Mouse (Mus musculus): ENCODE data around the gene Lcmt1. TPM values are rescaled to one million over a fixed set of nuclear protein-coding genes. Genes with fewer than 3 reads are reported as not detected.
A peak's percentile ranks its signal among the peaks of the same experiment; 100 is the strongest.

Gene Lcmt1
- polyA plus RNA-seq, 1 experiment from 2014 or later = 37.5 TPM

DNA sequence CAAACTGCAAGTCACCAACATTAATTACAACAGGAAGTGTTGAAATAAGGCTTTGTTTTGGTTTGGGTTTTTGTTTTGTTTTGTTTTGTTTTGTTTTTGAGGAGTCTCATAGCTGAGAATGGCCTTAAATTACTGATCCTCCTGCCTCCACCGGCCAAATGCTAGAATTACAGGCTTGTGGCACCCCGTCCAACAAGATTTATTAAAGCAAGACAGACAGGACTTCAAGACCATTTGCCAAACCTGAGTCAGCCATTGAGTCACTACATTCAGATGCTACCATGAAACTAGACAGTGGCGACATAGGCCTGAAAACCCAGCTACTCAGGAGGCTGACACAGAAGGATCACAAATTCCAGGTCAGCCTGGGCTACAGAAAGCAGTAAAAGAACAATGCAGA is 1.9 kb downstream of the Lcmt1 start:
- H3K27me3 ChIP-seq (replicated peaks) = no peaks in the 10 kb centered on the region
- WGBS = 58% methylated on average over 3 of the region's 3 CpGs
- H3K9ac ChIP-seq = no peak overlapping the region

DNA sequence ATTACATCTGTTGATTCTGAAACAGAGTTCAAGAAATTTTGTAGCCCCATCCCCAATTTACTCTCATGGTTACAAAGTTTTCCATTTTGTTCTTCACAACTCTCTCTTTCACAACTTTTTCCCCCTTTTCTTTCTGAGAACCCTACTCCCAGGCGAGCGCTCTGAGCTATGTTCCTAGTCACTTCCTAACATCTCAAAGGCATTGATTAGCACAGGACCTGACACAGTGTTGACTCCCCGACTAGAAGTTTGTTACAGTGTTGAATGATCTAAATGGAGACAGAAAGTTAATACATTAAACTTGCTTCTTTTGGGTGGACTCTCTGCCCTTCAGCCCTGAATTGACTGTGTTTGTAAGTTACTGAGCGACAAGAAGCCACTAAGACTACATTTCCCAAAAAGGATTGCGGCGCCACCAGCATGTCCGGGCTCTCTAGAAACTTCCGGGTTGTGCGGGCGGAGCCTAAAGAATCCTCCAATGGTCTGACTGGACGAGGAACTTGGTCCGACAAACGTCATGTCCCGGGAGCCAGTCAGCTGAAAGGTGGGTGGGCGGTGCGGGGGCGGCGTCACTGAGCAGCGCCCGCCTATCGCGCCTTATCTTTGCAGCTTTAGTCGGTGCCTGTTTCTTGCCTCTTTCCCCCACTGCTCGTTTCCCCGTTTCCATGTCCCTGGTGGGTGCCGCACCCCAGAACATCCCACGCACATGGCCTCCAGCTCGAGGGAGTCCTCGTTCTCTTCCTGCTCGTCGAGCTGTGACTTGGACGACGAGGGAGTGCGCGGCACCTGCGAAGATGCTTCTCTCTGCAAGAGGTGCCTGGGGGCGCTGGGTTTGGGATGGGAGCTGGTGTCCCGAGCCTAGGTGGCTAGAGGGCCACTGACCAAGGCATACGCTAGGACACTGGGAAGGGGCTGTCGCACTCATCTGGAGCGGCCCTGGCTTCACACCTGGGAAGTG is 8.1 kb downstream of the Lcmt1 start:
- 0 out of 2 replicates have a peak overlapping the region, but pooled peaks have one; percentile 8 for H3K27ac ChIP-seq (ENCODE audit: poor library complexity, severe bottlenecking)
- H3K9me3 ChIP-seq (replicated peaks) = no peaks in the 10 kb centered on the region

More for the DNA sequence above, 1.9 kb downstream of the Lcmt1 start:
- no peak overlapping the region for H3K4me3 ChIP-seq
- H3K4me1 ChIP-seq (replicated peaks) = peaks cover 25% of the 10 kb centered on the region
- no peak for ATAC-seq (ENCODE audit: insufficient number of reproducible peaks, low FRiP score)
- no peak overlapping the region for H3K4me2 ChIP-seq
- no peak overlapping the region for H3K27ac ChIP-seq (ENCODE audit: poor library complexity, severe bottlenecking)
- H3K36me3 ChIP-seq = no peaks in the 10 kb centered on the region
- H3K9me3 ChIP-seq (replicated peaks) = no peaks in the 10 kb centered on the region

DNA sequence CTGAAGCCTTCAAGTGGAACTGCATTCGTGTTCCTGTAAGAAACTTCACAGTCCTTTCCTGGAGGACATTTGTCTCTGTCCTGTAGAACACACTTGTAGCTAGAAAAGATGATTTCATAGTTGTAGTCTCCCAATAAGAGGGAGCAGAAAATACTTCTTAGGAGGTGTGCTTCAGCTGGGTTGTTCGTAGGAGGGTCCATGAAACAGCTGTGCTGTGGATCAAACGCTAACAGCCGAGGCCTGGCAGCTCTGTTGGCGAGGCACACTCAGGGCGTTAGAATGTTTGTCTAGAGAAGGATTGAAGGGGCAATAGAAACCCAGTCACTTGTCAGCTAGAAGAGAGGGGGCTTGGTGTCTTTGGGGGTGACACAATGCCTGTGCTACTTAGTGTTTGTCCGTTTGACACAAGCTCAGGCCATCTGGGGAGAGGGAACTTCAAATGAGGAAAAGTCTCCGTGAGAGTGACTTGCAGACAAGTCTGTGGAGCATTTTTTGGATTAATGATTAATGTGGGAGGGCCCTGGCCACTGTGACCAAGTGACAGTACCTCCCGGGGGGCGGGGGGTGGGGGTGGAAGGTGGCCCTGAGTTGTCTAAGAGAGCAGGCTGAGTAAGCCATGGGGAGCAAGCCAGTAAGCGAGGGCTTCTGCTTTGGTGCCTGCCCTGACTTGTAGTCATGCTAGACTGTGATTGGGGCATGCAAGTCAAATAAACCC is 16.3 kb downstream of the Lcmt1 start:
- peaks cover 28% of the 10 kb centered on the region for H3K36me3 ChIP-seq
- no peak overlapping the region for H3K4me3 ChIP-seq
- H3K27me3 ChIP-seq (replicated peaks) = no peaks in the 10 kb centered on the region
- H3K4me2 ChIP-seq = no peak overlapping the region
- WGBS = 62% methylated on average over 11 of the region's 11 CpGs
- peaks cover 17% of the 10 kb centered on the region for H3K4me1 ChIP-seq (replicated peaks)
- no peak for ATAC-seq (ENCODE audit: insufficient number of reproducible peaks, low FRiP score)
- H3K9me3 ChIP-seq (replicated peaks) = no peaks in the 10 kb centered on the region
- H3K27ac ChIP-seq (ENCODE audit: poor library complexity, severe bottlenecking) = peak overlapping the region; percentile 26; the same call in 1 of the 2 replicates
- H3K9ac ChIP-seq = no peak overlapping the region

More for the DNA sequence above, 8.1 kb downstream of the Lcmt1 start:
- 4% methylated on average over 41 of the region's 41 CpGs for WGBS
- ATAC-seq (ENCODE audit: insufficient number of reproducible peaks, low FRiP score) = peak; percentile 99
- Histone ChIP-seq H3K4me1 (replicated peaks) (peaks cover 12% of the 10 kb centered on the region), H3K27me3 (replicated peaks) (no peaks in the 10 kb centered on the region), H3K36me3 (no peaks in the 10 kb centered on the region), H3K4me2 (peak overlapping the region; percentile 89), H3K4me3 (peak overlapping the region; percentile 73), H3K9ac (peak overlapping the region; percentile 73)

DNA sequence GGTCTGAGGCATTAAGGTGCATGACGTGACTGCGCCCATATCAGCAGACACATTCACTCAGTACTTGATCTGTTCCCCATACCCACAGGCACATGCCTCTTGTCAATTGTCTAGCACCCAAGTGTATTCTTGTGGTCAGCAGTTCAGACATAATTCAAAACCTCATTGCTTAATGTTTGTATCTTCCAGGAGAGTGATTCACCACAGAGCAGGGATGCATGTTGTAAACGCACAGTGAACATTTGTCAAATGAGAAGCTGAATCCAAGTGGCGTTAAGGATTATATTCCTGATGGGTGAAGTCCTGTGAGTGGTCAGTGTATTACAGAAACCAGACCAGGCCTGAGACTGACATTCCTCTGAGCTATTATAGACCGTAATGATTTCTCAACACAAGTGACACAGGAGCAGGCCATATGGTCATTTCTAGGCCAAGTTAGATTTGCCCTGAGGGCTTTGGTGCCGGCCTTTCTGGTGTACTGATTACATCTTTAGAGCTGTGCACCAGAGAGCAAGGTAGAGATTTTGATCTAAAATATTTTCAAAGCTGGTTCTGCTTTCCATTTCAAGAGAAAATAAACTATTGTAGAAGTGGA is 20.2 kb downstream of the Lcmt1 start:
- H3K9ac ChIP-seq = no peak overlapping the region
- H3K4me3 ChIP-seq = no peak overlapping the region
- H3K9me3 ChIP-seq (replicated peaks) = no peaks in the 10 kb centered on the region
- no peak overlapping the region for H3K27ac ChIP-seq (ENCODE audit: poor library complexity, severe bottlenecking)
- no peak for ATAC-seq (ENCODE audit: insufficient number of reproducible peaks, low FRiP score)
- no peak overlapping the region for H3K4me2 ChIP-seq
- peaks cover 30% of the 10 kb centered on the region for H3K36me3 ChIP-seq
- 71% methylated on average over 6 of the region's 6 CpGs for WGBS
- H3K4me1 ChIP-seq (replicated peaks) = peaks cover 34% of the 10 kb centered on the region
- H3K27me3 ChIP-seq (replicated peaks) = no peaks in the 10 kb centered on the region

DNA sequence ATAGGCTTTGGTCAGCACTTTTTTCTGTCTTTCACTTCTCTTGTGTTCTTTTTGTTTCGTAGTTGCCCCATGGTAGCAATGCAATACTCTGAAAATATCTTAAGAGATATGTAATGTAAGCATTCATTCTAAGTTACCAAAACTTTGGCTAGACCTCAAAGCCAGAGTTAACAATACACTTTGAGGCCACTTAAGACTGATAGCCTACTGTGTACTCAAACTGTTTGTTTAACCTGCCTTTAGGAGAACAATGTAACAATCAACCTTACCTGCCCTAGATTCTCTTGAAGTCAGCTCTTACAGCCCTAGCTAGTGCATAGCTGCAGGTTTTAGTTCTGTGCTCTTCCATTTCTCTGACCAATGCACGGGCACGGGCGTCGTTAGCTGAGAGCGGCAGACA is 24.7 kb downstream of the Lcmt1 start:
- 57% methylated on average over 6 of the region's 6 CpGs for WGBS

DNA sequence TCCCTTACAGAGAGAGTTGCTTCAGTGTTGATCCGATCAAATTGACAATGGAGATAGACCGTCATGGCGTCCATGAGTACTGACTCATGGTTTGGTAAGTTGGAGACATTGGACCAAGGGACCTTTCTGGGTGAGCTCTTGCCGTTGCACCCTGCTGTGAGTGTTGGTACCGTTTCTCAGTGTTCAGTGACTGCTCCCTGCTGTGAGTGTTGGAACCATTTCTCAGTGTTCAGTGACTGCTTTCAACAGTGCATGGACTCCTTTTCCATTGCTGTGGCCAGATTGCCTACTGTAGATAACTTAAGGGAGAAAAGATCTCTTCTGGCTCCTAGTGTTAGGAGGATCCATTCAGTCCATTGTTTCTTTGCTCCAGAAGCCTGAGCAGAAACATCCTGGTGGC is 27.3 kb downstream of the Lcmt1 start:
- Histone ChIP-seq H3K4me2 (no peak overlapping the region), H3K27me3 (replicated peaks) (no peaks in the 10 kb centered on the region), H3K36me3 (peaks cover 8% of the 10 kb centered on the region; the same call in 1 of the 2 replicates), H3K4me3 (no peak overlapping the region), H3K9me3 (replicated peaks) (no peaks in the 10 kb centered on the region), H3K9ac (no peak overlapping the region), H3K4me1 (replicated peaks) (peaks cover 18% of the 10 kb centered on the region), H3K27ac (ENCODE audit: poor library complexity, severe bottlenecking) (no peak overlapping the region)
- ATAC-seq (ENCODE audit: insufficient number of reproducible peaks, low FRiP score) = no peak
- WGBS = 84% methylated on average over 5 of the region's 5 CpGs

More for the DNA sequence above, 24.7 kb downstream of the Lcmt1 start:
- Histone ChIP-seq H3K4me1 (replicated peaks) (peaks cover 23% of the 10 kb centered on the region), H3K36me3 (peaks cover 14% of the 10 kb centered on the region; the same call in 1 of the 2 replicates), H3K4me3 (no peak overlapping the region), H3K4me2 (no peak overlapping the region), H3K27ac (ENCODE audit: poor library complexity, severe bottlenecking) (no peak overlapping the region), H3K9ac (no peak overlapping the region), H3K9me3 (replicated peaks) (no peaks in the 10 kb centered on the region), H3K27me3 (replicated peaks) (no peaks in the 10 kb centered on the region)
- no peak for ATAC-seq (ENCODE audit: insufficient number of reproducible peaks, low FRiP score)

DNA sequence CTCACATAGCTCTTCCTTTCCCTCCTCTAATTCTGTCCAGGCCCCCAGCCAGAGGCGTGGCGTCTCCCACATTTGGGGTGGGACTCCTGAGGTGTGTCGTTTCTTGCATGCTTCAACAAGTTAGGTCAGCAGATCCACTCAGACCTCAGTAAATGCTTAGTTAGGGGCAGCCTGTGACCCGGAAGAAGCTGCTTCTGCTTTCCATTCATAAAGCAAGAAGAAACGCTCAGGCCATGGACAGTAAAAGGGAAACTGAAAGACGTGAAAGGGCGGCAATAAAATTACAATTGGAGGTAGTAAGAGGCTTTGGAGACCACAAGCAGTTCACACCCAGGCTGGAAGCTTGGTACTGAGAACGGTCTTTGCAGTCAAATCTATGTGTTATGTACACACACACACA is 27.8 kb downstream of the Lcmt1 start:
- 81% methylated on average over 8 of the region's 8 CpGs for WGBS

DNA sequence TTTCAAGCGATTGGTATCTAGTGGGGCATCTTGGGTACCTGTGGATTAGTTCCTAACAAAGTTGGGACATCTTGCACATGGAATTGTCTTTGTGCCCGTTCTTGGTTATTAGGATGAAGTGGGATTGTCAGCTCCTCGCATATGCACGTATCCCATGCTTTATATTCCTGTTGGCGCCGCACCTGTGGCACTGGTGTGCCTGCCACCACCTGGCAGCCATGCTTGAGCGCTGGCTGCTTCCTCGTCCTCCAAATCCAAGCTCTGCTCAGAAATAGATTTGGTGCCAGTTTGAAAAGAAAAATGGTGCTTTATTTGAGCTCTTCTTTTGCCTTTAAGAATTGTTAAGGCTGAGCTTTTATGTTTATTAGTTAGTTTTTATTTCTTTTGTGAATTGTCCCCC is 28.3 kb downstream of the Lcmt1 start:
- Histone ChIP-seq H3K9me3 (replicated peaks) (no peaks in the 10 kb centered on the region), H3K27me3 (replicated peaks) (no peaks in the 10 kb centered on the region), H3K9ac (no peak overlapping the region), H3K36me3 (peaks cover 17% of the 10 kb centered on the region), H3K4me3 (no peak overlapping the region), H3K4me1 (replicated peaks) (peaks cover 18% of the 10 kb centered on the region), H3K4me2 (no peak overlapping the region), H3K27ac (ENCODE audit: poor library complexity, severe bottlenecking) (no peak overlapping the region)
- no peak for ATAC-seq (ENCODE audit: insufficient number of reproducible peaks, low FRiP score)
- WGBS = 89% methylated on average over 8 of the region's 8 CpGs

More for the DNA sequence above, 27.8 kb downstream of the Lcmt1 start:
- no peak overlapping the region for H3K4me2 ChIP-seq
- ATAC-seq (ENCODE audit: insufficient number of reproducible peaks, low FRiP score) = no peak
- H3K36me3 ChIP-seq = peaks cover 12% of the 10 kb centered on the region
- H3K9ac ChIP-seq = no peak overlapping the region
- no peak overlapping the region for H3K27ac ChIP-seq (ENCODE audit: poor library complexity, severe bottlenecking)
- no peaks in the 10 kb centered on the region for H3K9me3 ChIP-seq (replicated peaks)
- peaks cover 18% of the 10 kb centered on the region for H3K4me1 ChIP-seq (replicated peaks)
- no peak overlapping the region for H3K4me3 ChIP-seq
- H3K27me3 ChIP-seq (replicated peaks) = no peaks in the 10 kb centered on the region

DNA sequence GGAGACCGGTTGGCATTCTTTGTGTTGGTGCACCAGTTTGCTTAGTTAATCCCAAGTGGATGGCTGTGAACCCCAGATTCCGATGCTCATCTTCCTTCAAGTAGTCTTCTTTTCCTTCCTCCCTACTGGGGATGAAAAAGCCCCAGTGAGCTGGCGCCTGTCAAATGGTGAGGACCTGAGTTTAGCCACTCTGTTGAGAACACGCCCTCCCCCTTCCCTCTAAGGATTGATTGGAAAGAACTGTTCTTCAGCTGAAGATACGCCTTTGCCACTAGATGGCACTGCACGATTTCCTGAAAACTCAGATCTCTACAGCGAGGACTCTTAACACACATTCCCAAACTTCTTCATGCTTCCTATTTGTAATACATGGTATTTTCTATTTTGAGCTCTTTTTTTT is 29.2 kb downstream of the Lcmt1 start:
- H3K27me3 ChIP-seq (replicated peaks) = no peaks in the 10 kb centered on the region
- no peak overlapping the region for H3K4me2 ChIP-seq
- no peak overlapping the region for H3K4me3 ChIP-seq
- ATAC-seq (ENCODE audit: insufficient number of reproducible peaks, low FRiP score) = 0 out of 2 replicates have a peak, but pooled peaks have one; percentile 29
- H3K27ac ChIP-seq (ENCODE audit: poor library complexity, severe bottlenecking) = no peak overlapping the region
- WGBS = 21% methylated on average over 7 of the region's 7 CpGs
- peaks cover 10% of the 10 kb centered on the region for H3K4me1 ChIP-seq (replicated peaks)
- peaks cover 20% of the 10 kb centered on the region for H3K36me3 ChIP-seq
- H3K9ac ChIP-seq = no peak overlapping the region
- H3K9me3 ChIP-seq (replicated peaks) = no peaks in the 10 kb centered on the region

DNA sequence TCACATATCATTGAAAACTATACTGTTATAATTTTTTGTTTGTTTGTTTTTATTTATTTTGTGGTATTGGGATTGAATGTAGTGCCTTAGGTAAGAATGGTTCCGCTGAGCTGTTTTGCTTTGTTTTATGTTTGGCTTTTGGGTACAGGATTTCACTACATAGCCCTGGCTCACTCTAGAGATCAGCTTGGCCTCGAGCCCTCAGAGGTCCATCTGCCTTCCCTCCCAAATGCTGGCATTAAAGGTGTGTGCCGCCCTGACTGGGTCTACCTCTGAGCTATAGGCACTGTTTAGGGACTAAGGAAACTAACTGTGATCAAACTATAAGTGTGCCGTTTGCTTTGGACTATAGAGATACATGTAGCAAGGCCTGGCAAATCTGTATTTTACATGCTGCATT is 29.7 kb downstream of the Lcmt1 start:
- no peak overlapping the region for H3K9ac ChIP-seq
- peaks cover 11% of the 10 kb centered on the region for H3K4me1 ChIP-seq (replicated peaks)
- no peak overlapping the region for H3K4me2 ChIP-seq
- H3K4me3 ChIP-seq = no peak overlapping the region
- H3K36me3 ChIP-seq = peaks cover 21% of the 10 kb centered on the region
- WGBS = 77% methylated on average over 4 of the region's 4 CpGs
- no peaks in the 10 kb centered on the region for H3K27me3 ChIP-seq (replicated peaks)
- ATAC-seq (ENCODE audit: insufficient number of reproducible peaks, low FRiP score) = no peak
- H3K27ac ChIP-seq (ENCODE audit: poor library complexity, severe bottlenecking) = no peak overlapping the region
- H3K9me3 ChIP-seq (replicated peaks) = no peaks in the 10 kb centered on the region

DNA sequence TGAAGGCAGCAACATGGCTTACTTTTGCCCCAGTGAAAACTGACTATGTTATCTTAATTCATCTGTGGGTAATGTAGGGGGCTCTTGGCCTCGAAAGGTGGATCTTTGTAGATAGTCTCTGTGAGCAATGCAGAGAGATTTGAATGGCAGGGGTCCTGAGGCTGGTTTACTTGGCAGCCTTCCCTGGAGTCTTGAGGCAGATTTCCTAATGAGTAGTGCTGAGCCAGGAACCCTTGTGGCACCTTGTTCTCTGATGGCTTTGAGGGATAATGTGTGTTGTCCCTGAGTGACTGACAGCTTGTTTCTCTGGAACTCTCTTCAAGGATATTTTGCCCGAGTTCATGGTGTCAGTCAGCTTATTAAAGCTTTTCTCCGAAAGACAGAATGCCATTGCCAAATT is 31.5 kb downstream of the Lcmt1 start:
- peaks cover 30% of the 10 kb centered on the region for H3K36me3 ChIP-seq

More for the DNA sequence above, 31.5 kb downstream of the Lcmt1 start:
- WGBS = 79% methylated on average over 3 of the region's 3 CpGs
- no peak overlapping the region for H3K27ac ChIP-seq (ENCODE audit: poor library complexity, severe bottlenecking)
- no peak overlapping the region for H3K4me2 ChIP-seq
- no peak overlapping the region for H3K4me3 ChIP-seq
- H3K4me1 ChIP-seq (replicated peaks) = peaks cover 20% of the 10 kb centered on the region
- H3K27me3 ChIP-seq (replicated peaks) = no peaks in the 10 kb centered on the region
- ATAC-seq (ENCODE audit: insufficient number of reproducible peaks, low FRiP score) = no peak
- H3K9me3 ChIP-seq (replicated peaks) = no peaks in the 10 kb centered on the region
- H3K9ac ChIP-seq = no peak overlapping the region
